Mouse (Mus musculus) stomach, postnatal 0 days (tissue): ENCODE measurements around the gene Sebox. TPM values are rescaled to one million over a fixed set of nuclear protein-coding genes. Genes with fewer than 3 reads are reported as not detected.

Source experiments
- ATAC-seq: fragments of 200-750 bp; cut with Nextera tagmentation; 2 replicates; pipeline ENCODE4 v1.8.0; 2017; ENCODE audit not compliant: low FRiP score, low TSS enrichment
- DNase-seq: peaks from one replicate; pipeline ENCODE4 v3.0.0-alpha.2; 2016; ENCODE audit warnings: low spot score
- H3K27ac ChIP-seq: fragments of 300-500 bp; sonication (generic); replicated peaks from 2 replicates; pipeline ENCODE4 v1.5.1; 2014; ENCODE audit warnings: mild to moderate bottlenecking, control low read depth
- H3K27me3 ChIP-seq: fragments of 300-500 bp; sonication (generic); 2 replicates; pipeline ENCODE4 v1.6.1; 2014; ENCODE audit warnings: low read length; ENCODE audit not compliant: control insufficient read depth, insufficient read depth
- H3K36me3 ChIP-seq: fragments of 300-500 bp; sonication (generic); 2 replicates; pipeline ENCODE4 v1.6.1; 2014; ENCODE audit warnings: low read length, mixed read lengths; ENCODE audit not compliant: control insufficient read depth, insufficient read depth
- H3K4me1 ChIP-seq: fragments of 300-500 bp; sonication (generic); replicated peaks from 2 replicates; pipeline ENCODE4 v1.6.1; 2014; ENCODE audit warnings: antibody characterized with exemption; ENCODE audit not compliant: control insufficient read depth, insufficient read depth
- H3K4me2 ChIP-seq: fragments of 300-500 bp; sonication (generic); replicated peaks from 2 replicates; pipeline ENCODE4 v1.6.1; 2014; ENCODE audit warnings: low read depth, mild to moderate bottlenecking, control low read depth, moderate library complexity
- H3K4me3 ChIP-seq: fragments of 300-500 bp; sonication (generic); 2 replicates; pipeline ENCODE4 v1.5.1; 2014; ENCODE audit warnings: low read depth, low read length, control low read depth
- H3K9ac ChIP-seq: fragments of 300-500 bp; sonication (generic); 2 replicates; pipeline ENCODE4 v1.6.1; 2014; ENCODE audit warnings: mild to moderate bottlenecking, low read length, control low read depth, mixed read lengths
- H3K9me3 ChIP-seq: fragments of 300-500 bp; sonication (generic); 2 replicates; pipeline ENCODE4 v1.6.1; 2016; ENCODE audit warnings: low read length; ENCODE audit not compliant: control insufficient read depth
- CTCF ChIP-seq: IDR thresholded peaks from 2 replicates; pipeline ENCODE4 v1.5.1; 2016; ENCODE audit warnings: antibody characterized with exemption, low read depth, mild to moderate bottlenecking, moderate library complexity
- EP300 ChIP-seq: optimal IDR thresholded peaks from 2 replicates; pipeline ENCODE3; 2016; ENCODE audit warnings: antibody characterized with exemption
- WGBS: fragments of 180-500 bp; shearing (Covaris S2); extraction: QIAGEN DNeasy Blood & Tissue Kit; methylation state at CpG from one replicate; pipeline ENCODE4 v1.1.7; 2014; 5-methylcytosine and 5-hydroxymethylcytosine counted together
- polyA plus RNA-seq: library from polyadenylated mRNA; unstranded; fragments of >200 nt; fragmentation: Nextera tagmentation; extraction: Ambion mirVana; gene quantifications from 2 replicates; pipeline ENCODE4 v1.2.1, GENCODE M21; 2015

Sebox gene
- polyA plus RNA-seq, 1 experiment from 2014 or later = 0.10 TPM

DNA sequence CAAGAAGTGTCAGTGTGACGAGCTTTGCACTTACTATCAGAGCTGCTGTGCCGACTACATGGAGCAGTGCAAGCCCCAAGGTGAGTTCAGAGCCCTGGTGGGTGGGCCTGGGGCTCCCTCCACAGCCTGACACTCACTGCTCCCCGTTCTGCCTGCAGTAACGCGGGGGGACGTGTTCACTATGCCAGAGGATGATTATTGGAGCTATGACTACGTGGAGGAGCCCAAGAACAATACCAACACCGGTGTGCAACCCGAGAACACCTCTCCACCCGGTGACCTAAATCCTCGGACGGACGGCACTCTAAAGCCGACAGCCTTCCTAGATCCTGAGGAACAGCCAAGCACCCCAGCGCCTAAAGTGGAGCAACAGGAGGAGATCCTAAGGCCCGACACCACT is 3.7 kb upstream of the Sebox start:
- Histone ChIP-seq H3K27me3 (0 out of 2 replicates have a peak, but pooled peaks cover 5% of the 10 kb centered on the region), H3K9me3 (no peaks in the 10 kb centered on the region), H3K4me2 (no peak overlapping the region), H3K4me3 (no peak overlapping the region), H3K36me3 (no peaks in the 10 kb centered on the region), H3K4me1 (no peaks in the 10 kb centered on the region; the same call in 1 of the 2 replicates), H3K27ac (no peak overlapping the region), H3K9ac (no peak overlapping the region)
- no peak for DNase-seq
- no peak for TF ChIP-seq EP300
- TF ChIP-seq CTCF = no peak
- WGBS = 35% methylated on average over 16 of the region's 16 CpGs
- no peak for ATAC-seq

DNA sequence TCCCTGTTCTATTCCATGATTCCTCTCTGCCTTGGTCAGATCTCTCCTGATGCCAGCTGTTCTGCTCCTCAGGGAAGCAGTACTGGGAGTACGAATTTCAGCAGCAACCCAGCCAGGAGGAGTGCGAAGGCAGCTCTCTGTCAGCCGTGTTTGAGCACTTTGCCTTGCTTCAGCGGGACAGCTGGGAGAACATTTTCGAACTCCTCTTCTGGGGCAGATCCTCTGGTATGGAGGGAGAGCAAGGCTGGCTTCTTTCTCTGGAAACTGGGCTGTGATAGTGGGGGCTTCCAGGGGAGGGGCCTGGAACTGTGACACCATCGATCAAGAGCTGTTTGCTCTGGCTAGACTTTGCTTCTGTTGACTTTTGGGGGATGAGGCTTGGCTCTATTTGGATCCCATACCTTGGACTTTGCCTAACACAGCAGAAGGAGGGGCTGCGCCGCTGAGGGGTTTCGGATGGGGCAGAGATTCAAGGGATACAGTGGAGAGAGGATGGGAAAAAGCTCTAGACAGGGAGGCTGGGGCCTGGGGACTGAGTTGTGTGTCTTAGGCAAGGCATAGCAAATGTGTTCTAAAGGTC is 2.5 kb upstream of the Sebox start:
- WGBS = 43% methylated on average over 9 of the region's 9 CpGs
- Histone ChIP-seq H3K27me3 (0 out of 2 replicates have a peak, but pooled peaks cover under 1% of the 10 kb centered on the region), H3K9ac (no peak overlapping the region), H3K27ac (no peak overlapping the region), H3K4me1 (no peaks in the 10 kb centered on the region; the same call in 1 of the 2 replicates), H3K4me2 (no peak overlapping the region), H3K36me3 (no peaks in the 10 kb centered on the region), H3K4me3 (no peak overlapping the region), H3K9me3 (no peaks in the 10 kb centered on the region)
- TF ChIP-seq CTCF (no peak), EP300 (no peak)
- ATAC-seq = no peak
- no peak for DNase-seq

DNA sequence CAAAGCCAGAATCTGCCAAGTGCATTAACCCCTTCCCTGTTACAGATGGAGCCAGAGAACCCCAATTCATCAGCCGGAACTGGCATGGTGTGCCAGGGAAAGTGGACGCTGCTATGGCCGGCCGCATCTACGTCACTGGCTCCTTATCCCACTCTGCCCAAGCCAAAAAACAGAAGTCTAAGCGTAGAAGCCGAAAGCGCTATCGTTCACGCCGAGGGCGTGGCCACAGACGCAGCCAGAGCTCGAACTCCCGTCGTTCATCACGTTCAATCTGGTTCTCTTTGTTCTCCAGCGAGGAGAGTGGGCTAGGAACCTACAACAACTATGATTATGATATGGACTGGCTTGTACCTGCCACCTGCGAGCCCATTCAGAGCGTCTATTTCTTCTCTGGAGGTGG is 1.7 kb upstream of the Sebox start:
- 66% methylated on average over 20 of the region's 20 CpGs for WGBS
- Histone ChIP-seq H3K9me3 (no peaks in the 10 kb centered on the region), H3K4me1 (no peaks in the 10 kb centered on the region; the same call in 1 of the 2 replicates), H3K4me2 (no peak overlapping the region), H3K27ac (no peak overlapping the region), H3K4me3 (no peak overlapping the region), H3K36me3 (0 out of 2 replicates have a peak, but pooled peaks cover 3% of the 10 kb centered on the region), H3K9ac (no peak overlapping the region), H3K27me3 (no peaks in the 10 kb centered on the region)
- no peak for DNase-seq
- TF ChIP-seq EP300 (no peak), CTCF (no peak)
- no peak for ATAC-seq

DNA sequence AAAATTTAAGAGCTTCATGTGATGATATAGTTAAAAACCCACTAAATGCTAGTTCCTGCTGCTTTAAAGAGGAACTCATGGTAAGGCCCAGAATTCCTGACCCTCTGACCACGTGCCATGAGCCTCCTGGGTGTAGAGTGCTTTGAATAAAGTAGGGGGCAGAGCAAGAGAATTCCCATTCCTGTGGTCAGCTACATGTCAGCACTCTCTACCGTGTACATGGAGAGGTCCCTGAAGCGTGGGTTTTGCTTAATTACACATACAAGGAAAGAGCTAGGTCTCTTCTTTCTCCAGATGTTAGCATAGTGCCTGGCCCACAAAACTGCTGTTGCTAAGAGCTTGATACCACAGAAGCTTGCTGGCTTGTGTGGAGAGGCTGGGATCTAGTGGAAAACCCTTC is 2.2 kb downstream of the Sebox start:
- H3K9ac ChIP-seq = no peak overlapping the region
- TF ChIP-seq EP300 (no peak), CTCF (no peak)
- no peaks in the 10 kb centered on the region for H3K4me1 ChIP-seq
- ATAC-seq (no peak), DNase-seq (no peak)
- 83% methylated on average over 3 of the region's 3 CpGs for WGBS
- no peak overlapping the region for H3K4me3 ChIP-seq
- no peaks in the 10 kb centered on the region for H3K9me3 ChIP-seq
- peaks cover 13% of the 10 kb centered on the region; the same call in 1 of the 2 replicates for H3K36me3 ChIP-seq
- no peak overlapping the region for H3K4me2 ChIP-seq
- no peaks in the 10 kb centered on the region for H3K27me3 ChIP-seq
- H3K27ac ChIP-seq = no peak overlapping the region

DNA sequence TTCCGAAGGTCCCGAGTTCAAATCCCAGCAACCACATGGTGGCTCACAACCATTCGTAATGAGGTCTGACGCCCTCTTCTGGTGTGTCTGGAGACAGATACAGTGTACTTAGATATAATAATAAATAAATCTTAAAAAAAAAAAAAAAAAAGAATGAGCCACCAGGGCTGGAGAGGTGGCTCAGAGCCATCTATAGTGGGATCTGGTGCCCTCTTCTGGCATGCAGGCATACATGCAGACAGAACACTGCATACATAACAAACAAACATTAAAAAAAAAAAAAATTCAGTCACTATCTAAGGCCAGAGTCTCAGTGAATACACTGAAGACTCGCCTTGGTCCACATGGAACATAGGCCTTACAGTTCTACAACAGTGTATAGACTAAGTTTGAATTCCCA is 5.9 kb downstream of the Sebox start:
- no peaks in the 10 kb centered on the region for H3K27me3 ChIP-seq
- H3K27ac ChIP-seq = no peak overlapping the region
- peak; percentile 63 for TF ChIP-seq CTCF
- TF ChIP-seq EP300 = no peak
- no peak overlapping the region for H3K4me2 ChIP-seq
- 77% methylated on average over 5 of the region's 5 CpGs for WGBS
- ATAC-seq (no peak), DNase-seq (no peak)
- no peaks in the 10 kb centered on the region for H3K9me3 ChIP-seq
- H3K9ac ChIP-seq = no peak overlapping the region
- peaks cover 4% of the 10 kb centered on the region for H3K4me1 ChIP-seq
- H3K4me3 ChIP-seq = no peak overlapping the region
- peaks cover 13% of the 10 kb centered on the region; the same call in 1 of the 2 replicates for H3K36me3 ChIP-seq

DNA sequence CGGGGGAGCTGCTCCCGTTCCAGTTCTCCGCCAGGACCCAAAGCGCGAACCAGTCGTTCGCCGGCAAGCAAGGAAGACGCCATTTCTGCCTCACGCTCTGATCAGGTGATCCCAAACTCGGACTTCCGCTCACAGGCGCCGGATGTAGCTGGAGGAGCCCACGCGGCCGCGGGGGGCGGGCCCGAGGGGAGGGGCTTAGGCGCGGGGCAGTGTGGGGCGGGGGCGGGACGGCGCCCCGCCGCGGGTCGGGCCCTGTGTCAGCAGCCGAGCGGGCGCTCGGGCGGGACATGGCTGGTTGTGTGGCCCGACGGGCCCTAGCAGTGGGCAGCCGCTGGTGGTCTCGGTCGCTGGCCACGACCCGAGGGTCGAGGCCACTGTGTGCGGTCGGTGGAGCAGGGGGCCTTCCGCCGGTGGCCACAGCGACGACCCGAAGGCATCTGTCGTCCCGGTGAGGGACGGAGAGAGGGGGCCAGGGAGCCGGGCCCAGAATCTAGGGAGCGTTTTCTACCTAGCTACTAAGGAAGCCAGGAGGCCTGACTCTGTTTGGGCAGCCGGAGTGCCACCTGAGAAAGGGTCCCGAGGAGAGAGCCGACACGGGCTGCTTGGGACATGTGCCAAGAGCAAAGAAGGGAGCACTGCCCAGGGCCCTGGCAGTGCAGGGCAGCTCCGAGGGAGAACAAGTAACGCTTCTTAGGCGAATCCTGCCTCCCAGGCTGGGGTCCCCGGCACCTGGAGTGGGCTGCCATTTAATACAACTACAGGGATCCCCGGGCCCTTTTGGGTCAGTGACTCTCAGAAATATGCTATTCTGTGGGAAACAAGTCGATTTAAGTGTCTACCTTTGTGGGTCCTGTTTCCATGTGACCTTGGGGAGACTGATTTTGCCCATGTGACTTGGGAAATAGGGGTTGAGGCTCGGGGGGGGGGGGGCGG is 9.0 kb downstream of the Sebox start, which contains the start of the genes Tmem199 and Poldip2:
Tmem199 (minus strand) TSS at position 148 of the 933 bp plus-strand sequence.
Poldip2 (plus strand) TSS at position 169 of the 933 bp plus-strand sequence.
- Histone ChIP-seq H3K4me1 (peaks cover 4% of the 10 kb centered on the region), H3K36me3 (peaks cover 18% of the 10 kb centered on the region; the same call in 1 of the 2 replicates), H3K4me2 (peak within 1 kb of the TSS; percentile 92), H3K27me3 (no peaks in the 10 kb centered on the region), H3K9me3 (no peaks in the 10 kb centered on the region), H3K9ac (peak within 1 kb of the TSS; percentile 88), H3K27ac (peak within 1 kb of the TSS; percentile 70), H3K4me3 (peak within 1 kb of the TSS; percentile 80)
- TF ChIP-seq EP300 (no peak), CTCF (no peak)
- DNase-seq (peak; percentile 95), ATAC-seq (peak; percentile 97)
- 1% methylated on average over 64 of the region's 67 CpGs for WGBS
